Mouse (Mus musculus) ES-E14 (cell line): Measurements from ENCODE around the gene Rbm28. TPM values are rescaled to one million over a fixed set of nuclear protein-coding genes. Genes with fewer than 3 reads are reported as not detected.

Source experiments
- DNase-seq: peaks from one replicate; pipeline ENCODE4 v3.0.0-alpha.2; 2013; ENCODE audit warnings: low read depth, low spot score
- H3K27ac ChIP-seq: 2 replicates; pipeline ENCODE4 v1.5.1; 2012; ENCODE audit warnings: low read depth, mild to moderate bottlenecking, low read length, moderate library complexity, mixed read lengths; ENCODE audit not compliant: poor library complexity, insufficient read depth, severe bottlenecking
- H3K36me3 ChIP-seq: 2 replicates; pipeline ENCODE4 v1.6.1; 2012; ENCODE audit warnings: mild to moderate bottlenecking, low read length, moderate library complexity, mixed read lengths; ENCODE audit not compliant: control insufficient read depth, poor library complexity, insufficient read depth, severe bottlenecking
- H3K4me1 ChIP-seq, 2 experiments: fragments of 150-350 bp in 1 of 2; sonication (generic) in 1 of 2; 2 replicates each; pipeline ENCODE4 v1.6.1; 2012; ENCODE audit warnings: low read length in 2 of 2, mild to moderate bottlenecking in 1 of 2, mixed read lengths in 1 of 2; ENCODE audit not compliant: control insufficient read depth in 2 of 2, insufficient read depth in 2 of 2, poor library complexity in 1 of 2
- H3K4me3 ChIP-seq, 2 experiments: fragments of 150-350 bp in 1 of 2; sonication (generic) in 1 of 2; 2 replicates each; pipeline ENCODE4 v1.5.1; 2012; ENCODE audit warnings: low read length in 2 of 2, low read depth in 1 of 2, mild to moderate bottlenecking in 1 of 2, mixed read lengths in 1 of 2; ENCODE audit not compliant: insufficient read depth in 1 of 2, poor library complexity in 1 of 2, severe bottlenecking in 1 of 2
- H3K9ac ChIP-seq: 2 replicates; pipeline ENCODE4 v1.6.1; 2012; ENCODE audit warnings: low read depth, mild to moderate bottlenecking, low read length, mixed read lengths; ENCODE audit not compliant: poor library complexity, insufficient read depth, severe bottlenecking
- H3K9me3 ChIP-seq: fragments of 150-350 bp; sonication (generic); 2 replicates; pipeline ENCODE4 v1.6.1; 2012; ENCODE audit warnings: low read depth, mild to moderate bottlenecking, low read length; ENCODE audit not compliant: control insufficient read depth, insufficient read depth
- CHD2 ChIP-seq: IDR thresholded peaks from 2 replicates; pipeline ENCODE4 v1.6.1; 2014; ENCODE audit warnings: mild to moderate bottlenecking, low read depth, low read length, inconsistent platforms
- HCFC1 ChIP-seq: IDR thresholded peaks from 2 replicates; pipeline ENCODE4 v1.6.1; 2012; ENCODE audit warnings: low read length, inconsistent platforms, borderline replicate concordance; ENCODE audit not compliant: insufficient read depth
- MAFK ChIP-seq: IDR thresholded peaks from 2 replicates; pipeline ENCODE4 v1.6.1; 2014; ENCODE audit warnings: mild to moderate bottlenecking, low read depth, low read length, inconsistent platforms; ENCODE audit not compliant: insufficient read depth
- ZC3H11A ChIP-seq: IDR thresholded peaks from 2 replicates; pipeline ENCODE4 v1.6.1; 2012; ENCODE audit warnings: low read depth, mild to moderate bottlenecking, inconsistent platforms, low read length, borderline replicate concordance
- ZNF384 ChIP-seq: IDR thresholded peaks from 2 replicates; pipeline ENCODE4 v1.6.1; 2012; ENCODE audit warnings: low read depth, low read length, inconsistent platforms
- in situ Hi-C, 2 experiments: fragments of 600-800 bp; cut with MboI; formaldehyde crosslinking; loops; one replicate each; pipeline ENCODE4 v1.15.1; 2025; ENCODE audit warnings: low sequenced_read_pairs in 2 of 2, inconsistent platforms in 1 of 2; ENCODE audit not compliant: unreplicated experiment in 2 of 2
- total RNA-seq: library from RNA; depleted of rRNA; stranded (reverse); fragments of 300-350 nt; gene quantifications from 2 replicates; pipeline ENCODE4 v1.2.3, GENCODE M21; 2012

The Rbm28 gene
- total RNA-seq, 1 experiment, result 58.1 TPM

- Histone ChIP-seq H3K27ac (no peak overlapping the region), H3K9me3 (no peaks in the 10 kb centered on the region), H3K4me1 (no peaks in the 10 kb centered on the region), H3K36me3 (no peaks in the 10 kb centered on the region), H3K4me3 (no peak overlapping the region), H3K9ac (no peak overlapping the region)
- DNase-seq, result no peak
- in situ Hi-C loops, result no loop called here
- TF ChIP-seq CHD2 (no peak), HCFC1 (no peak), ZNF384 (no peak), MAFK (no peak), ZC3H11A (no peak)
Observed at GRCm38 (mm10) chr6:29099536-29100170, 65.2 kb downstream of the Rbm28 start.

GRCm38 (mm10) chr6:29092904-29093303 lies 71.9 kb downstream of the Rbm28 start:
- TF ChIP-seq MAFK (no peak), ZNF384 (no peak), ZC3H11A (peak; percentile 24; the same call in 1 of the 2 replicates)
- no peak for DNase-seq
- Histone ChIP-seq H3K9ac (no peak overlapping the region), H3K9me3 (no peaks in the 10 kb centered on the region), H3K27ac (no peak overlapping the region), H3K4me3 (no peak overlapping the region), H3K36me3 (no peaks in the 10 kb centered on the region), H3K4me1 (no peaks in the 10 kb centered on the region)
- in situ Hi-C loops, result no loop called here

GRCm38 (mm10) chr6:29092234-29092633 lies 72.6 kb downstream of the Rbm28 start:
- H3K27ac ChIP-seq, result no peak overlapping the region
- no peak overlapping the region for H3K4me3 ChIP-seq
- TF ChIP-seq HCFC1, result no peak
- TF ChIP-seq CHD2, result no peak
- TF ChIP-seq MAFK, result no peak
- no peak for TF ChIP-seq ZC3H11A
- TF ChIP-seq ZNF384, result no peak
- DNase-seq, result no peak
- H3K9me3 ChIP-seq, result no peaks in the 10 kb centered on the region
- no peak overlapping the region for H3K9ac ChIP-seq
- H3K36me3 ChIP-seq, result no peaks in the 10 kb centered on the region
- in situ Hi-C loops, result no loop called here
- H3K4me1 ChIP-seq, result no peaks in the 10 kb centered on the region

- no peaks in the 10 kb centered on the region for H3K9me3 ChIP-seq
- no peak overlapping the region for H3K27ac ChIP-seq
- no peak for DNase-seq
- TF ChIP-seq HCFC1 (no peak), MAFK (no peak), ZC3H11A (no peak), ZNF384 (no peak)
- in situ Hi-C loops, result no loop called here
- no peak overlapping the region for H3K4me3 ChIP-seq
- no peaks in the 10 kb centered on the region for H3K4me1 ChIP-seq
- H3K36me3 ChIP-seq, result no peaks in the 10 kb centered on the region
- no peak overlapping the region for H3K9ac ChIP-seq
Observed at GRCm38 (mm10) chr6:29087921-29088709, 76.7 kb downstream of the Rbm28 start.
